Mouse (Mus musculus): Measurements from ENCODE around the gene S100a3.

- no peak for TF ChIP-seq EP300 (IDR thresholded peaks at IDR 0.05; ENCODE audit: low read length)
- no peak for TF ChIP-seq ZNF384 (IDR thresholded peaks at IDR 0.05; ENCODE audit: low read depth, low read length)
- no peak for TF ChIP-seq MYC (IDR thresholded peaks at IDR 0.05; ENCODE audit: low read depth, low read length)
- no peak for TF ChIP-seq ZC3H11A (IDR thresholded peaks at IDR 0.05; ENCODE audit: low read depth, low read length)
- no peak for TF ChIP-seq USF1 (IDR thresholded peaks at IDR 0.05; ENCODE audit: low read depth, low read length)
- TF ChIP-seq JUND (conservative IDR thresholded peaks at IDR 0.05; ENCODE audit: low read depth, low read length): no peak
- TF ChIP-seq ZKSCAN1 (IDR thresholded peaks at IDR 0.05; ENCODE audit: borderline replicate concordance, low read depth, low read length): no peak
- TF ChIP-seq E2F4 (IDR thresholded peaks at IDR 0.05; ENCODE audit: insufficient replicate concordance, low read depth, low read length): no peak
- no peak for TF ChIP-seq PAX5 (IDR thresholded peaks at IDR 0.05; ENCODE audit: low read length)
- no peak for TF ChIP-seq CTCF (conservative IDR thresholded peaks at IDR 0.05 in 1 of 2, IDR thresholded peaks at IDR 0.05 in 1 of 2; ENCODE audit: low read depth in 2 of 2, low read length in 2 of 2)
- no peak for TF ChIP-seq POLR2A (IDR thresholded peaks at IDR 0.05; ENCODE audit: low read depth, low read length)
- no peak for TF ChIP-seq SMC3 (IDR thresholded peaks at IDR 0.05; ENCODE audit: low read depth, low read length)
- TF ChIP-seq CHD2 (IDR thresholded peaks at IDR 0.05; ENCODE audit: low read length): no peak
- TF ChIP-seq BHLHE40 (IDR thresholded peaks at IDR 0.05; ENCODE audit: low read depth, low read length): no peak
Measured at GRCm38 (mm10) chr3:90535446-90535845, 24.9 kb upstream of the S100a3 start.
